Mouse (Mus musculus): ENCODE results near the gene Eml6. TPM values are rescaled to one million over a fixed set of nuclear protein-coding genes. Genes with fewer than 3 reads are reported as not detected.

Eml6 gene
- polyA plus RNA-seq, 1 experiment = 1.1 TPM

DNA sequence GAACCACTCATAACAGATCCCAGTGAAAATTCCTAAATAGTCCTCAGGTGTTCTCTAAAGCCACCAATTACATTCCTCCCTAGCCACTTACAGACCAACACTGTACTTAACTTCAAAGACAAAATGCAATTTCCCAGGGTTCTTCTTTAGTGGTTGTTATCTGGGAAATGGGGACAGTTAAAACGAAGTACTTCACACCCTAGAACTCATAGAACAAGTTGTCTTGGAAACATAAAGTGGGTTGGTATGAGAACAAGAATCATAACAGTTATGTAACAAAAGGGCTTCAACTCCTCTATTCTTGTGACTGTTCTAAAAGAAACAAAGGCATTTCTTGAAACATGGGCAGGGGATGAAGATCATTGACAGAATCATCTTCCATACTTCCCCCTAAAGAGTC lies 212.6 kb downstream of the Eml6 start:
- TF ChIP-seq CTCF (IDR thresholded peaks at IDR 0.05; ENCODE audit: borderline replicate concordance, control insufficient read depth, extremely low read depth, insufficient read depth, low read length, poor library complexity) = no peak
- TF ChIP-seq POLR2A (IDR thresholded peaks at IDR 0.05; ENCODE audit: control insufficient read depth, extremely low read depth, insufficient read depth, low read length, poor library complexity) = no peak
- H3K27me3 ChIP-seq (ENCODE audit: control insufficient read depth, insufficient read depth, low read length) = no peaks in the 10 kb centered on the region
- no peaks in the 10 kb centered on the region for H3K36me3 ChIP-seq (ENCODE audit: control insufficient read depth, insufficient read depth, low read length)
- H3K4me1 ChIP-seq (replicated peaks; ENCODE audit: control insufficient read depth, insufficient read depth, low read length) = no peaks in the 10 kb centered on the region
- DNase-seq = no peak
- H3K27ac ChIP-seq (ENCODE audit: control insufficient read depth, insufficient read depth, low read length) = no peak overlapping the region
- WGBS = 92% methylated on average over 1 of the region's 1 CpGs
- H3K4me3 ChIP-seq (ENCODE audit: control insufficient read depth, insufficient read depth, low read length) = no peak overlapping the region

DNA sequence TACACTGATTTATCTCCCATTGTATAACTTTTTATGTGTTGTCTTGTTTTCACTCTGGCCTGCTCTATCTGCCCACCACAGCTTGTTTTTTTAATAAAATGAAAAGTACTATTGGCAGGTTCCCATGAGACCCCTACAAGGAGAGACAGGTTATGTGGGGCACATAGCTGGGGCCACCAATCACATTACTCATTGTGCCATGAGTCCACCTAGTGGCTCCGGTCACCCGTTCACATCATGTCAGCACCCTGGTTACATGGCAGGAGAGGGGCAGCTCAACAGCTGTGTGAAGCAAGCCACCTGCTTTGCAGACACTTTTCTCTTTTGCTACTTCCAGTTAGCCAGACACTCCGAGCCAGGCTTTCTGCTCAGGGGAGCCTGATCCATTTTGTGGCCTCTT lies 213.4 kb downstream of the Eml6 start:
- no peak for DNase-seq
- no peaks in the 10 kb centered on the region for H3K27me3 ChIP-seq (ENCODE audit: control insufficient read depth, insufficient read depth, low read length)
- TF ChIP-seq CTCF (IDR thresholded peaks at IDR 0.05; ENCODE audit: borderline replicate concordance, control insufficient read depth, extremely low read depth, insufficient read depth, low read length, poor library complexity) (no peak), POLR2A (IDR thresholded peaks at IDR 0.05; ENCODE audit: control insufficient read depth, extremely low read depth, insufficient read depth, low read length, poor library complexity) (no peak)
- no peaks in the 10 kb centered on the region for H3K4me1 ChIP-seq (replicated peaks; ENCODE audit: control insufficient read depth, insufficient read depth, low read length)
- H3K27ac ChIP-seq (ENCODE audit: control insufficient read depth, insufficient read depth, low read length) = no peak overlapping the region
- no peaks in the 10 kb centered on the region for H3K36me3 ChIP-seq (ENCODE audit: control insufficient read depth, insufficient read depth, low read length)
- H3K4me3 ChIP-seq (ENCODE audit: control insufficient read depth, insufficient read depth, low read length) = no peak overlapping the region
- WGBS = 94% methylated on average over 3 of the region's 3 CpGs

DNA sequence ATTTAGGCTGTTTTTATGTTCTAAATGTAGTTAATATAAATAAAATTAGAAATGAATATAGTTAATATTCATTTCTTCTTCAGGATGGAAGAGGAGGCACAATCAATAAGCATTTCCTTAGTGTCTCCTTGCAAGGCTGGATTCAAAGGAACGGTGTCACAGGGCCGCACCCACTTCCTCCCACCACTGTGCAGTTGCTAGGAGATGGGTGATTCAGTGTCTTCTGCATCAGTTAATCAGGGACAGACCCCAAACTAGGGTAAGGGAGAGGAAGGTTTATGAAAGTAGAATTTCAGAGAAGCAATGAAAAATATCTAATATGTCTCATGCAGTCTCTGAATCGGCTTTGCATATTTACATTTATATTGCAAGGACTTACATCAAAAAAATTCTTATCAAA lies 215.5 kb downstream of the Eml6 start:
- no peak for TF ChIP-seq POLR2A (IDR thresholded peaks at IDR 0.05; ENCODE audit: control insufficient read depth, extremely low read depth, insufficient read depth, low read length, poor library complexity)
- TF ChIP-seq CTCF (IDR thresholded peaks at IDR 0.05; ENCODE audit: borderline replicate concordance, control insufficient read depth, extremely low read depth, insufficient read depth, low read length, poor library complexity) = no peak
- Histone ChIP-seq H3K27ac (ENCODE audit: control insufficient read depth, insufficient read depth, low read length) (no peak overlapping the region), H3K4me1 (replicated peaks; ENCODE audit: control insufficient read depth, insufficient read depth, low read length) (no peaks in the 10 kb centered on the region), H3K36me3 (ENCODE audit: control insufficient read depth, insufficient read depth, low read length) (no peaks in the 10 kb centered on the region), H3K4me3 (ENCODE audit: control insufficient read depth, insufficient read depth, low read length) (no peak overlapping the region), H3K27me3 (ENCODE audit: control insufficient read depth, insufficient read depth, low read length) (no peaks in the 10 kb centered on the region)
- 58% methylated on average over 3 of the region's 3 CpGs for WGBS
- DNase-seq = no peak

DNA sequence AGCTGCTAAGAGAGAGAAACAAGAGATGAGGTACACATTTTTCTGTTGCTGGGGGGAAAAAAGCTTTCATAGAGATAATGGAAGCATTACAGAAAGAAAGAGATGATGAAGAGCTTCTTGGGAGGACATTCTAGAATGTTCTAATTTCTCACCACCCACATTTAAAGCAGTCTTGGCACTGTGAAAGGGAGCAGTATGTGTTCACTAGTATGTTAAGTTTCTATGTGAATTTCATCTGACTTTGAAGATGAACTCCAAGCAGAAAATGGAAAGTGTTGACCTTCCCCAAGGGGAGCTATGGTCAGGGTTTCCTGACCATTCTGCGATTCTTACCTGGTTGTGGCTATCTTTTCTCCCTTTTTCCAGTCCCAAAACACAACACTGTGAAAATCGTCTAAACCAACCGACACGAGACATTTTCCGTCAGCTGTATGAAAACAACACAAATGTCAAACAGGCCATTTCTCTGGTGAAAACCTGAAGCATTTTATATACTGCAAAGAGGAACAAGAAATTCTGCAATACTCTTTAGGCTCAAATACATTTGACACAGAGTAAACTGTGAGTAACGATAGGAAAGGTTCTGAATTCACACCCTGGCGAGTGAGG lies 216.7 kb downstream of the Eml6 start:
- H3K4me3 ChIP-seq (ENCODE audit: control insufficient read depth, insufficient read depth, low read length) = no peak overlapping the region
- TF ChIP-seq POLR2A (IDR thresholded peaks at IDR 0.05; ENCODE audit: control insufficient read depth, extremely low read depth, insufficient read depth, low read length, poor library complexity) (no peak), CTCF (IDR thresholded peaks at IDR 0.05; ENCODE audit: borderline replicate concordance, control insufficient read depth, extremely low read depth, insufficient read depth, low read length, poor library complexity) (no peak)

DNA sequence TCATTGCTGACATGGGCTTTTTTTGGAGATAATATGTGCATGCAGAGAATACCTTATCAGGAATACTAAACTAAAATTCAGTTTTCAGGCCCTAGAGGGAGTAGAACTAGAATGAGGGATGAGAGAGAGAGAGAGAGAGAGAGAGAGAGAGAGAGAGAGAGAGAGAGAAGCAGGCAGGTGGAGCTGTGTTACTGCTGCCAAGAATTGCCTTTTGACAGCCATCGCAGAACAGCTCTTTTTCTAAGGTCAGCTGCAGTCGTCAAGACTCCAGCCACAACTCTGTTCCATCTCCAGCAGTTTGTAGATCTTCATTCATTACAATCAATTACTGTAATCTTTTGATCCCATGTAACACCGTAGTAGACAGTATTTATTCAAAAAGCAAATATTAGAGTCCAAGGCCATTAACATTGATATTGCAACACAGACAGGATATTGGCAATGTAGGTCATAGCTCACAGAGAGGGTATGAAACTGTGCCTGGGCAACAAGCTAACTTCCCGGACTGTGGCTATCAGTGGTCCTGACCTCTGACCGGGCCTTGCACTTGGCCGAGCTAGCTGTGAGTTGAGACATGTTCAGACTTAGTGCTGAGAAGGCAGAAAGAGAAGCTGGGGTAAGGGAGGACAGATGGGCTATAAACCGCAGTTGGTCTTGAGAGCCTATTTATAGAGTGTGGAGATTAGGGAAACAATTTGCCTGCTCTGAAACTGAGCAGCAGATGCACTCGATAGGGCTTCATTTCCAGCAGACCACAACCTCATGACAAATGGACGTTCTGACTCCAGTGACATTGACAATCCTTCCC lies 217.5 kb downstream of the Eml6 start:
- 46% methylated on average over 9 of the region's 9 CpGs for WGBS
- Histone ChIP-seq H3K36me3 (ENCODE audit: control insufficient read depth, insufficient read depth, low read length) (no peaks in the 10 kb centered on the region), H3K27me3 (ENCODE audit: control insufficient read depth, insufficient read depth, low read length) (no peaks in the 10 kb centered on the region), H3K4me3 (ENCODE audit: control insufficient read depth, insufficient read depth, low read length) (no peak overlapping the region), H3K4me1 (replicated peaks; ENCODE audit: control insufficient read depth, insufficient read depth, low read length) (no peaks in the 10 kb centered on the region), H3K27ac (ENCODE audit: control insufficient read depth, insufficient read depth, low read length) (no peak overlapping the region)
- TF ChIP-seq CTCF (IDR thresholded peaks at IDR 0.05; ENCODE audit: borderline replicate concordance, control insufficient read depth, extremely low read depth, insufficient read depth, low read length, poor library complexity) (no peak), POLR2A (IDR thresholded peaks at IDR 0.05; ENCODE audit: control insufficient read depth, extremely low read depth, insufficient read depth, low read length, poor library complexity) (no peak)
- DNase-seq = no peak

More for the DNA sequence above, 216.7 kb downstream of the Eml6 start:
- H3K27me3 ChIP-seq (ENCODE audit: control insufficient read depth, insufficient read depth, low read length) = no peaks in the 10 kb centered on the region
- no peak overlapping the region for H3K27ac ChIP-seq (ENCODE audit: control insufficient read depth, insufficient read depth, low read length)
- H3K36me3 ChIP-seq (ENCODE audit: control insufficient read depth, insufficient read depth, low read length) = no peaks in the 10 kb centered on the region
- no peak for DNase-seq
- no peaks in the 10 kb centered on the region for H3K4me1 ChIP-seq (replicated peaks; ENCODE audit: control insufficient read depth, insufficient read depth, low read length)
- WGBS = 84% methylated on average over 7 of the region's 7 CpGs

DNA sequence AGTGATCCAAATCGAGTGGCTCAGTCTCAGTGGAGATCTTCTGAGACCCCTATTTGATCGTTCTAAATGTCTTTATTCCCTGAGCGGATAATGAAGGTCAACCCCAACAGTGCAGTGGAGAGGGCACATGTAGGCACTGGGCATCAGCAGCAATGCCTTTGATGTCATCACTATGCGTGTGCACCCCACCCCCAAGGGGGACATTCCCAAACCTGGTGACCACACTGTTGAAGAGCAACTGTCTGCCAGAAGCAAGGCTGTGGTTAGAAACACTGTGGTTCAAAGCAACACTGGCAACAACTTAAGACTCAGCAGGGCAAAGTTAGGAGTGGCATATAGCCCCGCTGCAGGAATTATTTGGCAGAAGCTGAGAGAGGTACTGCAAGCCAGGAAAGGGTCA lies 218.5 kb downstream of the Eml6 start:
- Histone ChIP-seq H3K27ac (ENCODE audit: control insufficient read depth, insufficient read depth, low read length) (no peak overlapping the region), H3K36me3 (ENCODE audit: control insufficient read depth, insufficient read depth, low read length) (no peaks in the 10 kb centered on the region), H3K27me3 (ENCODE audit: control insufficient read depth, insufficient read depth, low read length) (no peaks in the 10 kb centered on the region), H3K4me1 (replicated peaks; ENCODE audit: control insufficient read depth, insufficient read depth, low read length) (no peaks in the 10 kb centered on the region), H3K4me3 (ENCODE audit: control insufficient read depth, insufficient read depth, low read length) (no peak overlapping the region)
- TF ChIP-seq CTCF (IDR thresholded peaks at IDR 0.05; ENCODE audit: borderline replicate concordance, control insufficient read depth, extremely low read depth, insufficient read depth, low read length, poor library complexity) (no peak), POLR2A (IDR thresholded peaks at IDR 0.05; ENCODE audit: control insufficient read depth, extremely low read depth, insufficient read depth, low read length, poor library complexity) (no peak)
- DNase-seq = no peak
- WGBS = 73% methylated on average over 5 of the region's 5 CpGs
